Mouse (Mus musculus) hindbrain, embryonic 13.5 days (tissue): ENCODE results near the gene 4930558C23Rik. TPM values are rescaled to one million over a fixed set of nuclear protein-coding genes. Genes with fewer than 3 reads are reported as not detected.
"Not testable (repeated sequence)": the region's sequence is repeated elsewhere in the genome, so short reads cannot be mapped to it uniquely, and the experiment has no call there.

Source experiments
- ATAC-seq: fragments of 200-750 bp; cut with Nextera tagmentation; 2 replicates; pipeline ENCODE4 v1.8.0; 2017; ENCODE audit warnings: moderate TSS enrichment; ENCODE audit not compliant: low FRiP score
- H3K27ac ChIP-seq: fragments of 300-500 bp; sonication (generic); 2 replicates; pipeline ENCODE4 v1.5.1; 2015; ENCODE audit warnings: inconsistent platforms, mild to moderate bottlenecking, moderate library complexity
- H3K27me3 ChIP-seq: fragments of 300-500 bp; sonication (generic); 2 replicates; pipeline ENCODE4 v1.6.1; 2015; ENCODE audit warnings: mild to moderate bottlenecking, inconsistent platforms
- H3K36me3 ChIP-seq: fragments of 300-500 bp; sonication (generic); 2 replicates; pipeline ENCODE4 v1.6.1; 2015; ENCODE audit warnings: mild to moderate bottlenecking, inconsistent platforms
- H3K4me1 ChIP-seq: fragments of 300-500 bp; sonication (generic); replicated peaks from 2 replicates; pipeline ENCODE4 v1.6.1; 2015; ENCODE audit warnings: inconsistent platforms
- H3K4me2 ChIP-seq: fragments of 300-500 bp; sonication (generic); 2 replicates; pipeline ENCODE4 v1.6.1; 2015; ENCODE audit warnings: inconsistent platforms, mild to moderate bottlenecking, moderate library complexity
- H3K4me3 ChIP-seq: fragments of 300-500 bp; sonication (generic); 2 replicates; pipeline ENCODE4 v1.5.1; 2015; ENCODE audit warnings: mild to moderate bottlenecking, inconsistent platforms
- H3K9ac ChIP-seq: fragments of 300-500 bp; sonication (generic); 2 replicates; pipeline ENCODE4 v1.6.1; 2015; ENCODE audit warnings: mild to moderate bottlenecking, inconsistent platforms
- H3K9me3 ChIP-seq: fragments of 300-500 bp; sonication (generic); 2 replicates; pipeline ENCODE4 v1.6.1; 2016; ENCODE audit warnings: inconsistent platforms
- WGBS: fragments of 180-500 bp; shearing (Covaris S2); methylation state at CpG from one replicate; pipeline ENCODE4 v1.1.7; 2015; 5-methylcytosine and 5-hydroxymethylcytosine counted together
- polyA plus RNA-seq: library from polyadenylated mRNA; unstranded; fragments of >200 nt; fragmentation: Nextera tagmentation; extraction: Ambion mirVana; gene quantifications from 2 replicates; pipeline ENCODE4 v1.2.1, GENCODE M21; 2015

Gene 4930558C23Rik
- polyA plus RNA-seq, 1 experiment from 2014 or later: not detected

- ATAC-seq: peak; percentile 43
- not testable (repeated sequence) for H3K9ac ChIP-seq
Observed at GRCm38 (mm10) chr3:95427891-95428238, 25.2 kb upstream of the 4930558C23Rik start.

GRCm38 (mm10) chr3:95427117-95427890 is 24.7 kb upstream of the 4930558C23Rik start:
- Histone ChIP-seq H3K27me3 (peaks cover 12% of the 10 kb centered on the region; the same call in 1 of the 2 replicates), H3K4me3 (peak overlapping the region; percentile 27), H3K4me2 (peak overlapping the region; percentile 48)
- H3K4me1 ChIP-seq, H3K27ac ChIP-seq, H3K9me3 ChIP-seq, H3K9ac ChIP-seq, H3K36me3 ChIP-seq: not testable (repeated sequence)
- ATAC-seq: peak; percentile 80
- 48% methylated on average over 8 of the region's 33 CpGs for WGBS

More at GRCm38 (mm10) chr3:95427891-95428238, 25.2 kb upstream of the 4930558C23Rik start:
- Histone ChIP-seq H3K27me3 (peaks cover 12% of the 10 kb centered on the region; the same call in 1 of the 2 replicates), H3K4me2 (peak overlapping the region; percentile 48), H3K4me3 (peak overlapping the region; percentile 27)
- not testable (repeated sequence) for H3K9me3 ChIP-seq, H3K27ac ChIP-seq, H3K36me3 ChIP-seq, H3K4me1 ChIP-seq
- WGBS: 20% methylated on average over 14 of the region's 21 CpGs

GRCm38 (mm10) chr3:95426476-95426875 is 23.8 kb upstream of the 4930558C23Rik start:
- not testable (repeated sequence) for H3K4me1 ChIP-seq, H3K27ac ChIP-seq, H3K4me2 ChIP-seq, H3K9ac ChIP-seq, ATAC-seq, H3K9me3 ChIP-seq, H3K4me3 ChIP-seq, H3K36me3 ChIP-seq
- peaks cover 12% of the 10 kb centered on the region; the same call in 1 of the 2 replicates for H3K27me3 ChIP-seq
- WGBS: 87% methylated on average over 5 of the region's 5 CpGs

GRCm38 (mm10) chr3:95417866-95418265 is 15.2 kb upstream of the 4930558C23Rik start:
- no peaks in the 10 kb centered on the region for H3K36me3 ChIP-seq
- no peaks in the 10 kb centered on the region for H3K4me1 ChIP-seq
- H3K27ac ChIP-seq: no peak overlapping the region
- H3K27me3 ChIP-seq: no peaks in the 10 kb centered on the region
- ATAC-seq: no peak
- H3K4me2 ChIP-seq: no peak overlapping the region
- H3K9ac ChIP-seq: no peak overlapping the region
- WGBS: 97% methylated on average over 6 of the region's 6 CpGs
- peaks cover 30% of the 10 kb centered on the region for H3K9me3 ChIP-seq
- no peak overlapping the region for H3K4me3 ChIP-seq

GRCm38 (mm10) chr3:95412268-95412667 is 9.6 kb upstream of the 4930558C23Rik start:
- 88% methylated on average over 1 of the region's 1 CpGs for WGBS
- Histone ChIP-seq H3K27me3 (no peaks in the 10 kb centered on the region), H3K4me2 (no peak overlapping the region), H3K9me3 (peaks cover 1% of the 10 kb centered on the region; the same call in 1 of the 2 replicates), H3K36me3 (no peaks in the 10 kb centered on the region), H3K4me3 (no peak overlapping the region), H3K9ac (no peak overlapping the region), H3K4me1 (no peaks in the 10 kb centered on the region), H3K27ac (no peak overlapping the region)
- no peak for ATAC-seq

GRCm38 (mm10) chr3:95408852-95409251 is 6.2 kb upstream of the 4930558C23Rik start:
- H3K27me3 ChIP-seq: no peaks in the 10 kb centered on the region
- H3K36me3 ChIP-seq: no peaks in the 10 kb centered on the region
- H3K9ac ChIP-seq: no peak overlapping the region
- H3K9me3 ChIP-seq: no peaks in the 10 kb centered on the region
- no peak overlapping the region for H3K4me3 ChIP-seq
- no peak overlapping the region for H3K27ac ChIP-seq
- WGBS: 95% methylated on average over 2 of the region's 2 CpGs
- ATAC-seq: no peak
- H3K4me2 ChIP-seq: no peak overlapping the region
- H3K4me1 ChIP-seq: no peaks in the 10 kb centered on the region

GRCm38 (mm10) chr3:95407728-95408127 is 5.1 kb upstream of the 4930558C23Rik start:
- no peak for ATAC-seq
- no peaks in the 10 kb centered on the region for H3K27me3 ChIP-seq
- no peaks in the 10 kb centered on the region for H3K36me3 ChIP-seq
- H3K4me3 ChIP-seq: no peak overlapping the region
- H3K9me3 ChIP-seq: no peaks in the 10 kb centered on the region
- no peak overlapping the region for H3K27ac ChIP-seq
- H3K9ac ChIP-seq: no peak overlapping the region
- WGBS: 76% methylated on average over 1 of the region's 1 CpGs
- no peaks in the 10 kb centered on the region for H3K4me1 ChIP-seq
- H3K4me2 ChIP-seq: no peak overlapping the region

GRCm38 (mm10) chr3:95394385-95394784 is 8.3 kb downstream of the 4930558C23Rik start:
- Histone ChIP-seq H3K9ac (no peak overlapping the region), H3K27me3 (no peaks in the 10 kb centered on the region), H3K9me3 (no peaks in the 10 kb centered on the region), H3K4me1 (no peaks in the 10 kb centered on the region), H3K4me3 (no peak overlapping the region), H3K4me2 (no peak overlapping the region), H3K36me3 (no peaks in the 10 kb centered on the region), H3K27ac (no peak overlapping the region)
- no peak for ATAC-seq
- WGBS: 94% methylated on average over 4 of the region's 4 CpGs

- no peaks in the 10 kb centered on the region for H3K4me1 ChIP-seq
- H3K4me3 ChIP-seq: no peak overlapping the region
- no peaks in the 10 kb centered on the region for H3K27me3 ChIP-seq
- H3K4me2 ChIP-seq: no peak overlapping the region
- no peaks in the 10 kb centered on the region for H3K9me3 ChIP-seq
- H3K9ac ChIP-seq: no peak overlapping the region
- H3K27ac ChIP-seq: no peak overlapping the region
- WGBS: 84% methylated on average over 5 of the region's 5 CpGs
- ATAC-seq: no peak
- no peaks in the 10 kb centered on the region for H3K36me3 ChIP-seq
Observed at GRCm38 (mm10) chr3:95385401-95386075, 17.1 kb downstream of the 4930558C23Rik start.

- Histone ChIP-seq H3K9ac (no peak overlapping the region), H3K36me3 (no peaks in the 10 kb centered on the region), H3K27ac (no peak overlapping the region), H3K27me3 (no peaks in the 10 kb centered on the region), H3K9me3 (peaks cover 4% of the 10 kb centered on the region; the same call in 1 of the 2 replicates), H3K4me3 (no peak overlapping the region), H3K4me2 (no peak overlapping the region), H3K4me1 (no peaks in the 10 kb centered on the region)
- 92% methylated on average over 10 of the region's 10 CpGs for WGBS
- no peak for ATAC-seq
Observed at GRCm38 (mm10) chr3:95373208-95373607, 29.4 kb downstream of the 4930558C23Rik start.

- H3K9me3 ChIP-seq: no peaks in the 10 kb centered on the region
- H3K9ac ChIP-seq: no peak overlapping the region
- no peaks in the 10 kb centered on the region for H3K27me3 ChIP-seq
- no peaks in the 10 kb centered on the region for H3K4me1 ChIP-seq
- no peak overlapping the region for H3K27ac ChIP-seq
- no peak overlapping the region for H3K4me3 ChIP-seq
- no peak for ATAC-seq
- no peak overlapping the region for H3K4me2 ChIP-seq
- H3K36me3 ChIP-seq: no peaks in the 10 kb centered on the region
Observed at GRCm38 (mm10) chr3:95370101-95370500, 32.5 kb downstream of the 4930558C23Rik start.

GRCm38 (mm10) chr3:95360276-95360675 is 42.4 kb downstream of the 4930558C23Rik start:
- not testable (repeated sequence) for H3K9ac ChIP-seq, H3K4me1 ChIP-seq, H3K27ac ChIP-seq, H3K4me2 ChIP-seq, H3K36me3 ChIP-seq, ATAC-seq, H3K27me3 ChIP-seq, H3K4me3 ChIP-seq, H3K9me3 ChIP-seq
- WGBS: 80% methylated on average over 3 of the region's 3 CpGs

GRCm38 (mm10) chr3:95357746-95358145 is 44.9 kb downstream of the 4930558C23Rik start:
- ATAC-seq: no peak

More at GRCm38 (mm10) chr3:95357746-95358145, 44.9 kb downstream of the 4930558C23Rik start:
- Histone ChIP-seq H3K4me2 (no peak overlapping the region), H3K36me3 (peaks cover 15% of the 10 kb centered on the region), H3K9ac (no peak overlapping the region), H3K4me1 (peaks cover 9% of the 10 kb centered on the region), H3K4me3 (no peak overlapping the region), H3K9me3 (no peaks in the 10 kb centered on the region), H3K27me3 (no peaks in the 10 kb centered on the region), H3K27ac (no peak overlapping the region)
- 99% methylated on average over 2 of the region's 2 CpGs for WGBS
